Mouse (Mus musculus) gastrocnemius, adult 8-10 months (tissue): ENCODE measurements around the gene Syne2. TPM values are rescaled to one million over a fixed set of nuclear protein-coding genes. Genes with fewer than 3 reads are reported as not detected.

Source experiments
- DNase-seq, 2 experiments: peaks; one replicate each; pipeline ENCODE4 v3.0.0; 2022; ENCODE audit warnings: low spot score in 2 of 2
- total RNA-seq, 4 experiments: library from RNA; stranded (reverse); gene quantifications; 2 replicates each; pipeline ENCODE4 v1.2.4; 2022

The Syne2 gene
- total RNA-seq, 4 experiments from 2014 or later, result 12.3 to 15.0 (median 13.9) TPM

DNA sequence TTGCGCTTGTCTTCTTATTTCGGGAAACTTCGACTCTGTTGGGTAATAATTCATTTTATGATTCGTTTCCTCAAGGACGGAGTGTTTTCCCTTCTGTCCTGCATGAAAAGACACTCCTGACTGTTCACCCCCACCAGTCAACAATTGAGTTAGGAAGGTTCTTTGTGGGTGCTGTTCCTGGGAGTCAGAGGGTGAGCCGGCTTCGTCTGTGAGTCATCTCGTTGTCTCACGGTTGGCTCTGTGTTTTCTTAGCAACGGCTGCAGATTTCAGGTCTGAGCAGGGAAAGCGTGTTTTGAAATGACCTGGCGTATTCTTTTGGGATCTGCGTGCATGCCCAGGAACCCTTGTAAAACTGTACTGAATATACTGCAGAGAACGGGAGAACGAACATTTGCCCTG is 9.8 kb downstream of the Syne2 start:
- DNase-seq, result no peak

DNA sequence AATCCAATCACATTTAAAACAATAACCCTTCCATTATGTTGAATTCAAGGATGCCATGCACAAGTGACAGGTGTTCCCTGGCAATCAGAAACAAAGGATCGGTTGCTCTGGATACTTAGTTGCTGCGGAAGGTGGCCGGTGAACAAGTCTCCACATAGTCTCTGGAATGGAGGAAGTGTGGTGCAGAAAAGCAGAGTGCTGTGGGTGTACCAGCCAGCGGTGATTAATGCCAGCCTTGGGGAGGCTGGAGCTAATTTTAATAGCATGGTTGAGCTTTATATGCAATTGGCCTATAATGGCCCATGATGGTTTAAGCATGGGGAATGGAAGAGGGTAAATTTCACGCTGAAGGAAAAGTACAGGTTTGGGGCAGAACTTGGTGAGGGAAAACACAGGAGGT is 11.7 kb downstream of the Syne2 start:
- DNase-seq, result no peak

DNA sequence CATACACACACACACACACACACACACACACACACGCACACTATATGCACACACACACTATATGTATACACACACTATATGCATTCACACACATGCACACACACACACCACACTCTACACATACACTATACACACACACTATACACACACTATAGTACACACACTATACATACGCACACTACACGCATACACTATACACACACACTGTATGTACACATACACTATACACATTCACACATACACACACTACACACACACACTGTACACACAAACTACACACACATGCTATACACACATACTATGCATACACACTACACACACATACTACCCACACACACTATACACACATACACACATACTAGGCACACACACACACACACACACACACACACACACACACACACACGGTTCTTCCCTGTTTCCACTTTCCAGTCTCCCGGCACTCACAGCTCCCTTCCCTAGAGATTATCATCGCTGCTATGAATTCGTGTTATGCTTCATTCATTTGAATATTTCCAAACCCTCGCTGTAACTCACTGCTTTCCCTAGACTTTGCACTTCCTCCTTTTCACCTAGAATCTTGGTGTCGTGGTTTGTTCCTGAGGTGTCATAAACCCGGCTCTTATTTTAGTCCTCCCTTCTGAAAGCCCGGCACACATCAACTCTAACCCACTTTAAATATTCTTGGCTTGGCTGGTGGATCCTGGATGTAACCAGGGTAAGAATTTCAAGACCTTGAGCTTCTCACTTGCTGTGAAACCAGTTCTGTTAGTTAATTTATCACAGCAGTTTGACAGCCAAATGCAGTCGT is 15.4 kb downstream of the Syne2 start:
- DNase-seq, result no peak

DNA sequence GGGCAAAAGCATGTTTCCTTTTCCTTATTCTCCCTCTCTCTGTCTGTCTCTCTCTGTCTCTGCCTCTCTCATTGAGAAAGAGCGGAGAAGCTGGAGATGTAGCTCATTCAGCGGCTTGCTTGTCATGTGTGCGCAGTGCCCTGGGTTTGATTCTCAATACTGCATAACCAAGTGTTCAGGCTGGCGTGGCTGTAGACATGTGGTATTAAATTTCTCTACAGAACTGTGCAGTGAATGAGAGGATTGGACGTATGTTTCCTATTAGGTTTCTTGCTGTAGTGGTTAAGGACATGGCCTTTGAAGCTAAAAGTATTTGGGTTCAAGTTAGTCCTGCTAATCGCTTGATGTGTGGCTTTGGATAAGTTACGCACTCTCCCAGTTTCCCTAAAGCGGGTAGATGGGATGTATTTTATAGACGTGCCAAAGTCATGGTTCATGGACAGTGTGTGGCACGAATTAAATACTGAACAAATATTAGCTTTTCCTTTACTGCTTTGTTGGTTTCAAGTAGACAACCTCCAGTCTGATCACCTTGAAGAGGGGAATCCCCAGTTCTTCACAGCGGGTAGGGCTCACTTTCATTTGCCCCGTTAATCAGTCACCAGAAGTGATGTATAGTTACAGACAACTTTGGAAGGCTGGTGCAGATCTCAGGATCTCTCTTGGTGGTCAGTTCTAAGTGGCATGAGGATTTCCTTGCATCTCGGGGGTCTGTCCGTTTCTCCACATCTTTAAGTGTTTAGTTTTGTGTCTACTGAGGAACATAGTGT is 16.2 kb downstream of the Syne2 start:
- no peak for DNase-seq

DNA sequence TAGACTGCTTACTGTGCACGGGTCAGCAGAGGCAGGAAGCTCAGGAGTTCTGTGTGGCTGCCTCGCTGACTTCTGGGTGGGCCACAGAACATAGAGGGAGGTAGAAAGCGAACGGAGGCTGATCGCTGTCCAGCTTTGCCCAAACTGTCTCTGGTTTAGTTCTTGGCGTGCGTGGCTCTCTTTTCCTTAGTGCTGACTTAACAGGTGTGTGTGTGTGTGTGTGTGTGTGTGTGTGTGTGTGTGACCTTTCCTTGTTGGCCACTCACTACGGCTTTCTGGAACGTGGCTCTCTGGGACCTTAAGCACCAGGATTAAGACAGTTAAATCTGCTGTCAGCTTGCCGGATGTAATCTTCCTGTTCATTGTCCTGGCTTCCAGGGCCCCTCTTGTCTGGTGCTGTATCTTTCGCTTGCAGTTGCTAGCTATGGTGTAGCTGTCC is 18.6 kb downstream of the Syne2 start:
- DNase-seq, result no peak

DNA sequence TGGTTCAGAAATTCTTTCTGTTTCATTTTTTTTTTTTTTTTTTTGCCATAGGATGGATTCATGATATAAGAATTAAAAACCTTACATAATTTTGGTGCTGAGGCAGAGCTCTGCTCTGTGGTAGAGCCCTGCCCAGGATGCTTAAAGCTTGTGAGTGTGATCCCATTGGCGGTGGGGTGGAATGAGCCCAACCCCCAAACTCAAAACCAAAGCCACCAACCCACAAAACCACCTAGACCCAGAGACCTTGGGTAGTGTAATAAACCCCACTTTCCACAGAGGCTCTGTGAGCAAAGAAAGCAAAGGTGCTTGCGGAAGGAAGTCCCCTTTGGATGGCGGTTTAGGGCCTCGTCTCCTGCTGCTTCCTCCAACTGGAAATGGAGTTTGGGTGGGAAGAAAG is 19.5 kb downstream of the Syne2 start:
- no peak for DNase-seq

DNA sequence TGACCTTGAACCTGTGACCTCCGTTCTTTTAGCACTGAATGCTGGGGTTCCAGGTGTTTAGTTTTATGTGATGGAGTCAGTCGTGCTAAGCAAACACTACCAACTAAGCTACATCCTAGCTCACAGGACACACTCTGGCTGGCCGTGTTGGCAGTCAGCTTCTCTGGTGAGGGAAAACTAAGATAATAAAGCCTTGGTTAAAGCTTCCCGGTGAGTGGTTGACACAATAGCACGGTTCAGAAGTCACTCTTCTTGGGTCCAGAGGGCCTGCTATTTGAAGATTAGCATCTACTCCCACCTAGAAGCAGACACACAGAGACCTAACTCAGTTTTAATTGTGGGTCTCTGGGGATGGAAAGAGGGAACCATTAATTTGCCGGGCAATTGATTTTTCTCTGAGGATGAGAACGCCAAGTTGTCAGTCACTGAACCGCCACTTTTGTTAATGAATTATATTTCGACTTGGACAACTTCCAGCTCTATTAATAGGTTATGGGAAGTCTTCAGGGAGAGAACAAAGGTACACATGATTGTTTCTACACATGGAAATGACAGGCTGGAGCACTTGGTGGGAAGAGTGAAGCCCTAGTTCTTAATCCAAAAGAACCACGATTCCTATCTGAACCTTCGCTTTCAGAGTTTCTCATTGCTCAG is 21.3 kb downstream of the Syne2 start:
- no peak for DNase-seq

DNA sequence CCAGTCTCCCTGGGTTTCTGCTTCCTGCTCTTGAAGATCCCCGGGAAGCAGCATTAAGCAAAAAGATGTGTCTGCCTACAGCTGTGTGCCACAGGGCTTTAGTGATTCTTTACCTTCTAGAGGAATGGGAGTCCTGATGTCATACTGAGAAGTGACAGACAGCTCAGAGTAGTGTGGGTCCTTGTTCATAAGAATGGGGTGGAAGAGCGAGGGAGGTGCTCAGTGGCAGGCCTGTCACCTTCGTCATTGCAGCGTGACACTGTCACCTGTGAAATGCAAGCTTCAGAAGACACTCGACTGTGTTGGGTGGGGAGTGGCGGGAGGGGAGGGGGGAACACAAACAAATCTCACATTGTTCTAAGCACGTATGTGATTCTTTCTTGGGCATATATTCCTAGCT is 23.2 kb downstream of the Syne2 start:
- DNase-seq, result no peak

DNA sequence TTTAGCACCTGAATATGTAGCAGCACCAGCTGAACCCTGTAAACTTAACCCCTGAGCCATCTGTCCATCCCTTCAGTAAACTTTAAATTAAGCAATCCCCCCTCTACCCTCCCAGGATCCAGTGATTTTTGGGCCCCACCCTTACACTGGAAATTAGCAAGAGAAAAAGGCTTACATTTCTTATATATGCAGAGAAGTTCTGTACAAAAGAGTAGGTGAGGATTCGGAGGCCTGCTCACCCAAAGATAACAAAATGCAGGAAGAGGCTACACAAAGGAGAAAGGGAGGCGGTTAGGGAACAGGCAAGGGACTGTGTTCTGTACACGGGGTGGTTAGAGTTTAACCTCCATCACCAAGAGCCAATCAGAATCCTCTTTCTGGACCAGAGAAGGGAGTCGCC is 26.4 kb downstream of the Syne2 start:
- DNase-seq, result no peak

DNA sequence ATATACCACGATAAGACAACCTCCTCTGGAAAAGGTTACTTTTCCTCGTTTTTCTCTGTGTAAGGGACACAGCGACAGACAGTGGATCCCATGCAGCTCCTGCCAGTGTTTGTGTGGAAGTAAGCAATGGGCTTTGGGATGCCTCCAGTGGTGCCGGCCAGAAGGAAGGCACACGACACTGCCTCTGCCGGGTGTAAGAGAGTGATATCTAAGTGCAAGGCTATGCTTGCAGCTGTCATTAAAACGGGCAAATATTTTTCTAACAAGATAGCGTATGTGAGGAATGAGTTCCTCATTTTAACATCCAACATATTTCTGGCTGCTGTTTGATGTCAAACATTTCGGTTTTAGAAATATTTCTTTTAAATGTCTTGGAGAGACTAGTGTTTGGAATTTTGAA is 27.1 kb downstream of the Syne2 start:
- no peak for DNase-seq

DNA sequence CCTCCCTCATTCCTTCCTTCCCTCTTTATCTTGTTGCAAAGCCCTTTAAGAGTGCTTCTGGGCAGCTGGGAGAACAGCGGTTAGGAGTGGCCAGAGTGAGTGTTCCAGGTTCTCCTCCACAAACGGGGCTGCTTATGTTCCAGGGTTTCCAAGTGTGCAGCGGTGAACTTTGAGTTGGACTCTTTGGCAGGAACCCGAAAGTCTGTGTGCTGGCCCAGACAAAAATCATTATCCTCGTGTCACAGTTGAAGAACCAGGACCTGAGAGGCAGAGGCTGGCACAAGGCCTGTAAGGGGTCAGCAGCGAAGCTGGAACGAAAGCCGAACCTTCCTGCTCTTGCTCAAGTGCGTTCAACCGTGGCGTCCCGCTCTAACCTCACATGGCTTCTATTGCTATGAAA is 28.6 kb downstream of the Syne2 start:
- DNase-seq, result no peak

DNA sequence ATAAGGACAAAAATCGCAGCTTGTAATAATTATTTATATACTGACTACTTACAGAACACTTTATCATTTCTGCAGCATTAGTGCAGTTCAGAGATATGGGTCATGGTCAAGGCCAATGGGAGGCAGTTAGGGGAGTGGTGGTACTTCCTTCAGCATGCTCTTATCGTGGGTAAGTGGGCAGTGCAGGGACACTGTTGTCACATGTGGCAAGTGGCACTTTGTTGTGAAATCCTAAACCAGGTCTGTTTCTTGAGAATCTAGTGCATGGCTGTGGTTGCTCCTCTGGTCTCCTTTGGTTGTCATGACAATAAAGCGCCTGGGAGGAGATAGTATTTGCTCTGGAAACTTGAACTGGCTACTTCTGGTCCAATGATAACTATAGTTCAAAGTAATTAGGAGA is 32.3 kb downstream of the Syne2 start:
- DNase-seq, result no peak

DNA sequence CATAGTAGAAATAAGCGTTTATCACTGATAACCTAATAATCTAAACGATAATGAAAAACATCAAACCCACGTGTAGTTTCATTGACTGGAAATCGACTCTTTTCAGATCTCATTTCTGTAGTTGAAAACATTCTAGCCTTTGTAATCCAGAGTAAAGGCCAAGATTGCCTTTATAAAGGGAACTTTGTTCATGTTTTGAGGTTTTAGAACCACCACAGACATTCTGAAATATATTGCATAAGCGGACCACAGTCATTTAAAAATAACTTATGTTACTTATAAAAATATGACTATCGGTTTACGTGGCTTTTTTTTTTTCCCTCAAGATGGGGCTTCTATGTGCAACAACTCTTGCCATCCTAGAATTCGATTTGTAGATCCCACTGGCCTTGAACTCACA is 33.5 kb downstream of the Syne2 start:
- DNase-seq, result no peak

DNA sequence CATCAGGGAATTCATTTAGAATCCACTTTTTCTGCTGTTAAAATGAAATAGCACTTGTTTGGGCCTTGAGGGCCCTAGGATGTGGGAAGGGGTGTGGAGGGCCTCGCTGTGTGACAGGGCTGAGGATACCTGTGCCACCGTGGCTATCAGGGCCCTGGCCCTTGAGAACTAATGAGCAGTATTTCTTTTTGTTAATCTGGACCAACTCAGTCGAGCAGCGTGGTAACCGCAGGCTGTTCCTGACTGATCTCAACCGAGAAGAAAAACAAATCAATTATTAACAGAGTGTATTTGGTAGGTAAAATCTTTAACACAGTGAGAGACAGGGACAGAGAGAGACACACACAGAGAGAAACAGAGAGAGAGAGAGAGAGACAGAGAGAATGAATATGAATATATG is 34.5 kb downstream of the Syne2 start:
- no peak for DNase-seq

DNA sequence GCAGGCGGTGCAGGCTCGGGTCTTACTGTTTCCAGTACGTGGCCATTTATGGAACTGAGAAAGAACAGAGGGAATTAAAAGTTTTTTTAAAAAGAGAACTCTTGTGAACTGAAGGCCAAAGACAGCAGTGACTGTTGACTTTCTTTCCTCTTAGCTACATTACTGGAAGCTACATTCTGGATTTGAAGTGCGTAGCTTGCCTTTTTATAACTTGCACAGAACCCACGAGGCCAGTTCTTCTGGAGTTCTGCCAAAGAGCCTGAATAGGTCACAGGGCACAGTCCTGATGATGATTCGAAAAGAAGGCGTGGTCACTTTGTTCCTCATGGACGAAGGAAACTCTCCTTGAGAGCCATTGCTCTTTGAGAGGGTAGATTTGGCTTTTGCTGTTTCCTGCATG is 35.6 kb downstream of the Syne2 start:
- DNase-seq, result peak; percentile 27 to 31

DNA sequence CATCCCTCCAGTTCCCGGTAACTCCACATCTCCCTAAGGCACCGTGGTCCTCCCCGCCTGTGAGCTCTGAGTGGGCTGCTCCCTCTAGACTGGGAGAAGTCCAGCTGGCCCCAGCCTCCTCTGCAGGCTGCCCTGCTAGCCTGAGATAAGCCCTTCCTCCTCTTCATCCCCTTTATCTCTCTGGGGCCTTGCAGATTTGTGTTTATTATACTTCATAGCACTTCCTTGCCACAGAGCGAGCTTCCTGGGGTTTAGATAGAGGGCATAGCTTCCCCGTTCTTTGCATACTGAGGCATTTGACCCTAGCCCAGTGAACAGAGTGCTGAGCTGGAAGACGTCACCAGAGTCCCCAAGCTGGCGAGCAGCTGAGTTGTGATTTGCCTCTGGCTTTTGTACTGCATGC is 37.1 kb downstream of the Syne2 start:
- no peak for DNase-seq

DNA sequence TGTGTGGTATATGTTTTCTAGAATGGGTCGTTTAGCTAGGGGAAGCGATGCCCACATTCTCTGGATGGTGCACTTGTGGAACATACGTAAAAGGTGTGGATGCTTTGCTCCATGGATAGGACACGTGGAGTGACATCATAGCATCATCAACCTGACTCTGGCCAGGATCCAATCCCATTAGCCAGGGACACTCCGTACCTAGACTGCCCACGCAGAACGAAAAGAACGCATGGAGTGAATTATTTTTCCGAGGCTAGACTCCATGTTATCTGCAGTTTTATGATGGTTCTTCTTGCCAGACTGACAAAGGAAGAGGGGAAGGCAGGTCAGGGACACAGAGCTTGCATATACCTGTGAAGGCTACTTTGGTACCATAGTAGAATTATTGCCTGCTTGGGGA is 37.7 kb downstream of the Syne2 start:
- DNase-seq, result no peak

DNA sequence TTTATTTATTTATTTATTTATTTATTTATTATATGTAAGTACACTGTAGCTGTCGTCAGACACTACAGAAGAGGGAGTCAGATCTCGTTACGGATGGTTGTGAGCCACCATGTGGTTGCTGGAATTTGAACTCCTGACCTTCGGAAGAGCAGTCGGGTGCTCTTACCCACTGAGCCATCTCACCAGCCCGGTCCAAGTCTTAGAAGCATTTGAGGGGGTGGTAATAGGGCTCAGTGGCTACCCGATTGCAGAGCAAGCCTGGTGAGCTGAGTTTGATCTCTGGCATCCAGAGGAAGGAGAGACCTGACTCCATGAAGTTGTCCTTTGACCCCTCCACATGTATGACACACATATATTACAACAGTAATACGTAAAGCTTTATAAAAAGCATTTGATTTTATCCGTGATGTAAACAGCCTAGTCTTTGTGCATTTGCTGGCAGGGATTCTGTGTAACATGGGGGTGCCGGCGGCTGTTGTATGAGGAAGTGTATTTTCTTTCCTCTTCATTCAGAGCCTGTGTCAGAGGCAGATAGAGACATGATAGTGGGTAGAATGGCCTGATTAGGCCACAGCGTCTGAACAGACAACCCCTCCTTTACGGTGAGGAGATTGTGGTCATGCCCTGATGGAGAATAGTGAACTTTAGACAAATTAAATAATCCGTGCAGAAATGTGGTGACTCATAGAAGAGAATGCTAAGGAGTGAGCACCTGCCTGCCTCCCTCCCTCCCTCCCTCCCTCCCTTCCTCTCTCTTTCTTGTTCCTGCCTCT is 38.3 kb downstream of the Syne2 start:
- no peak for DNase-seq

DNA sequence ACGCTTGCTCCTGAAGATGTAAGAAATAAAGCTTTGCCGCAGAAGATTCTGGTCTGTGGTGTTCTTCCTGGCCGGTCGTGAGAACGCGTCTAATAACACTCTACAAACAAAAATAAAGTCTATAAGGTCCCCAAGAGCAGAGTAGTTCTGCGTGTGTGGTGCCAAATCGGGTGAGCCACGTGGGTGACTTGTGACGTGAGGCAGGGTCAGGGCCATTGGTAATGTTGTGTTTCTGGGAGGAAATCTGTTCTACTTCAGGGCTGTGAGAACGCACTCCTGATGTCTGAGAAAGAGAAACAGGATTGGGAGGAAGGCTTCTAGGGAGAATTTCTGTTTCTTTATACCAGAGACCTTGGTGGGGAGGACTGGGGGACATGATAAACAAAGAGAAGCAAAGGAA is 42.0 kb downstream of the Syne2 start:
- no peak for DNase-seq

DNA sequence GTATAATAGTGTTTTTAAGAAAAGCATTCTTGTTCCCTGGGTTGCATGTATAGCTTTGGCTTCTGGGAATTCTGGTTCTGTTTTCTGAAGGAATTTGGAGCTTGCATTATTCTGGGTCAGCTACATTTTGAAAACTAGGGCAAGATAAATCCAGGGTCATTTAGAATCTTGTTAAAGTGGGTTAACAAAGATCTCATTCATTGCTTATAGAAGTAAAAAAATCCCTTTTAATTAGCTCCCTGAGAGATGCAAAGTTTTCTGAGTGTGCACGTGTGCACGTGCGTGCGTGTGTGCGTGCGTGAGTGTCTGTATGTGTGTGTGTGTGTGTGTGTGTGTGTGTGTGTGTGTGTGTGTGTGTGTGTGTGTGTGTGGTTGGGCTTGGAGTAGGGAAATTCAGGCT is 42.9 kb downstream of the Syne2 start:
- no peak for DNase-seq

DNA sequence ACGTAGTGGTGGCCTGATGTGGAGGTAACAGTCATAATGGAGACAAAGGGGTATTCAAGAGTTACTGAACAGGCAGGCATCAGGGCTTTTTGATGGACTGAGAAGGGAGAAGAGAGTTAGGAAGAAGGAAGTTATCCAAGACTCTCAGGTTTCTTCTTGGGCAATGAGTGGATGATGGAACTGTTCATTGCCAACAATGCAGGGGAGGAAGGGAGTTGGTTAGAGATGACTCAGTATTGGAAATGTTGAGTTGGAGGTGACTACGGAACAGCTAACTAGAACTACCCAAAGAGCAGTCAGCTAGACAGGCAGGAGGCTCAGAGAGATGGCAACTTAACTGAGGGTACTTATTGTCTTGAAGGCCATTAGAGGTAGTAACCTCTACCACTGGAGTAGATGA is 47.2 kb downstream of the Syne2 start:
- no peak for DNase-seq
